Mouse (Mus musculus) cerebellum, adult 2 months (tissue): ENCODE measurements at regions not wholly inside any gene's neighbourhood (a gene's known extent, or its start where the extent isn't known, plus 50 kb on each side); places are given as distances from the start of the nearest gene placed in this dataset.

Source experiments
- CTCF ChIP-seq: fragments of 200-500 bp; IDR thresholded peaks from 2 replicates; pipeline ENCODE4 v1.5.1; 2011; ENCODE audit warnings: low read depth, mild to moderate bottlenecking, control low read depth, low read length, moderate library complexity, borderline replicate concordance; ENCODE audit not compliant: insufficient read depth
- POLR2A ChIP-seq: fragments of 200-500 bp; IDR thresholded peaks from 2 replicates; pipeline ENCODE4 v1.6.1; 2011; ENCODE audit warnings: low read length, control low read depth, borderline replicate concordance; ENCODE audit not compliant: insufficient read depth

- TF ChIP-seq POLR2A (no peak), CTCF (no peak)
Measured at GRCm38 (mm10) chr10:117987620-117988019, 141.8 kb upstream of the Rap1b start.
